Comparison of ENCODE assay signal across 31 mouse cellular contexts in genomic region chr2:180552340-180552739, GRCm38 (mm10). TPM values are rescaled to one million over a fixed set of nuclear protein-coding genes. Genes with fewer than 3 reads are reported as not detected.
"Had no signal": no experiment of that assay in that cellular context is flagged by ENCODE, and none has a peak within 500 bp of the region (broad histone marks: within the 10 kb centered on the region; RNA-seq: fewer than 3 reads in every experiment).

No protein-coding gene starts in this region.

- DNase-seq: gastrocnemius, postnatal 14 days; gastrocnemius, postnatal 36 days; heart, adult 11 months; heart, adult 2 months; heart, postnatal 14 days; heart, postnatal 36 days; kidney, adult 11 months; kidney, adult 2 months; kidney, adult 9 months; kidney, postnatal 14 days; kidney, postnatal 36 days; layer of hippocampus, adult 9-11 months; layer of hippocampus, postnatal 36 days; left cerebral cortex, postnatal 4 days had no signal

- H3K36me3 ChIP-seq: heart, embryonic 13.5 days; heart, embryonic 15.5 days; hindbrain, embryonic 13.5 days; hindbrain, embryonic 15.5 days; kidney, embryonic 15.5 days; limb, embryonic 13.5 days; limb, embryonic 15.5 days; liver, embryonic 12.5 days had no signal

- H3K9me3 ChIP-seq: heart, embryonic 13.5 days; heart, embryonic 15.5 days; hindbrain, embryonic 13.5 days; hindbrain, embryonic 15.5 days; kidney, embryonic 15.5 days; limb, embryonic 13.5 days; limb, embryonic 15.5 days; liver, embryonic 12.5 days had no signal

- H3K27me3 ChIP-seq: hindbrain, embryonic 13.5 days; kidney, embryonic 15.5 days; limb, embryonic 13.5 days; limb, embryonic 15.5 days had no signal

- H3K9ac ChIP-seq: heart, embryonic 13.5 days; heart, embryonic 15.5 days; hindbrain, embryonic 13.5 days; hindbrain, embryonic 15.5 days; kidney, embryonic 15.5 days; limb, embryonic 13.5 days; limb, embryonic 15.5 days; liver, embryonic 12.5 days; liver, embryonic 14.5 days had no signal

- H3K4me2 ChIP-seq: heart, embryonic 11.5 days; heart, embryonic 13.5 days; heart, embryonic 15.5 days; hindbrain, embryonic 13.5 days; hindbrain, embryonic 15.5 days; kidney, embryonic 15.5 days; limb, embryonic 13.5 days; limb, embryonic 15.5 days; liver, embryonic 12.5 days had no signal

- H3K4me1 ChIP-seq: heart, embryonic 15.5 days; limb, embryonic 15.5 days; liver, embryonic 12.5 days had no signal

- H3K27ac ChIP-seq: heart, adult 2 months; heart, embryonic 13.5 days; heart, embryonic 15.5 days; hindbrain, embryonic 13.5 days; hindbrain, embryonic 15.5 days; hindbrain, postnatal 0 days; kidney, embryonic 15.5 days; kidney, postnatal 0 days; limb, embryonic 13.5 days; limb, embryonic 15.5 days; liver, embryonic 12.5 days; liver, embryonic 14.5 days had no signal

- H3K4me3 ChIP-seq: heart, adult 2 months; heart, embryonic 13.5 days; heart, embryonic 15.5 days; hindbrain, embryonic 13.5 days; hindbrain, embryonic 15.5 days; kidney, embryonic 15.5 days; limb, embryonic 13.5 days; limb, embryonic 15.5 days; liver, embryonic 12.5 days had no signal

- ATAC-seq: hindbrain, postnatal 0 days; intestine, embryonic 16.5 days; liver, embryonic 12.5 days had no signal

RNA-seq across cellular contexts. Expression of gene Col9a3, which starts 45.2 kb away (rescaled TPM):
- total RNA-seq: liver, adult 2 months had no signal

RNA-seq across cellular contexts. Expression of gene Ntsr1, which starts 52.6 kb away (rescaled TPM):
- total RNA-seq: gastrocnemius, adult 18-20 months; gastrocnemius, postnatal 14 days; gastrocnemius, postnatal 36 days; heart, adult 2 months; heart, postnatal 14 days; heart, postnatal 36 days; hematopoietic stem cell, adult 5-6 weeks; liver, adult 2 months had no signal
- polyA plus RNA-seq: heart, adult 2 months; kidney, adult 2 months; limb, embryonic 11.5 days; liver, adult 2 months had no signal
